Mouse (Mus musculus) liver, postnatal 0 days (tissue): ENCODE measurements at regions not wholly inside any gene's neighbourhood (a gene's known extent, or its start where the extent isn't known, plus 50 kb on each side); places are given as distances from the start of the nearest gene placed in this dataset.

Experiments used
- ATAC-seq: fragments of 200-750 bp; cut with Nextera tagmentation; 2 replicates; pipeline ENCODE4 v1.8.0; 2017; ENCODE audit warnings: mild to moderate bottlenecking, moderate library complexity
- DNase-seq: peaks from one replicate; pipeline ENCODE4 v3.0.0-alpha.2; 2016
- H3K27ac ChIP-seq: fragments of 300-500 bp; sonication (generic); 2 replicates; pipeline ENCODE4 v1.5.1; 2014; ENCODE audit warnings: antibody characterized with exemption, moderate library complexity, mild to moderate bottlenecking, low read depth
- H3K27me3 ChIP-seq: fragments of 300-500 bp; sonication (generic); 2 replicates; pipeline ENCODE4 v1.6.1; 2014; ENCODE audit warnings: low read length, control low read depth, mixed read lengths; ENCODE audit not compliant: insufficient read depth
- H3K36me3 ChIP-seq: fragments of 300-500 bp; sonication (generic); replicated peaks from 2 replicates; pipeline ENCODE4 v1.6.1; 2014; ENCODE audit warnings: mild to moderate bottlenecking, control low read depth, low read length, moderate library complexity, mixed read lengths; ENCODE audit not compliant: insufficient read depth
- H3K4me1 ChIP-seq: fragments of 300-500 bp; sonication (generic); 2 replicates; pipeline ENCODE4 v1.6.1; 2014; ENCODE audit warnings: antibody characterized with exemption, mild to moderate bottlenecking, control low read depth; ENCODE audit not compliant: insufficient read depth
- H3K4me2 ChIP-seq: fragments of 300-500 bp; sonication (generic); 2 replicates; pipeline ENCODE4 v1.6.1; 2014; ENCODE audit warnings: low read depth, mild to moderate bottlenecking, low read length, moderate library complexity, mixed read lengths
- H3K4me3 ChIP-seq: fragments of 300-500 bp; sonication (generic); 2 replicates; pipeline ENCODE4 v1.5.1; 2014; ENCODE audit warnings: low read depth, low read length
- H3K9ac ChIP-seq: fragments of 300-500 bp; sonication (generic); replicated peaks from 2 replicates; pipeline ENCODE4 v1.6.1; 2014; ENCODE audit warnings: mild to moderate bottlenecking, moderate library complexity
- H3K9me3 ChIP-seq: fragments of 300-500 bp; sonication (generic); 2 replicates; pipeline ENCODE4 v1.6.1; 2016; ENCODE audit warnings: mild to moderate bottlenecking, control low read depth, low read length, mixed read lengths
- CTCF ChIP-seq: sonication (generic); IDR thresholded peaks from 2 replicates; pipeline ENCODE4 v1.5.1; 2016; ENCODE audit warnings: antibody characterized with exemption, low read depth
- EP300 ChIP-seq: IDR thresholded peaks from 2 replicates; pipeline ENCODE4 v1.6.1; 2016; ENCODE audit warnings: antibody characterized with exemption, low read depth, mild to moderate bottlenecking
- WGBS: fragments of 180-500 bp; shearing (Covaris S2); extraction: QIAGEN DNeasy Blood & Tissue Kit; methylation state at CpG from one replicate; pipeline ENCODE4 v1.1.7; 2014; ENCODE audit not compliant: insufficient replicate concordance; 5-methylcytosine and 5-hydroxymethylcytosine counted together

DNA sequence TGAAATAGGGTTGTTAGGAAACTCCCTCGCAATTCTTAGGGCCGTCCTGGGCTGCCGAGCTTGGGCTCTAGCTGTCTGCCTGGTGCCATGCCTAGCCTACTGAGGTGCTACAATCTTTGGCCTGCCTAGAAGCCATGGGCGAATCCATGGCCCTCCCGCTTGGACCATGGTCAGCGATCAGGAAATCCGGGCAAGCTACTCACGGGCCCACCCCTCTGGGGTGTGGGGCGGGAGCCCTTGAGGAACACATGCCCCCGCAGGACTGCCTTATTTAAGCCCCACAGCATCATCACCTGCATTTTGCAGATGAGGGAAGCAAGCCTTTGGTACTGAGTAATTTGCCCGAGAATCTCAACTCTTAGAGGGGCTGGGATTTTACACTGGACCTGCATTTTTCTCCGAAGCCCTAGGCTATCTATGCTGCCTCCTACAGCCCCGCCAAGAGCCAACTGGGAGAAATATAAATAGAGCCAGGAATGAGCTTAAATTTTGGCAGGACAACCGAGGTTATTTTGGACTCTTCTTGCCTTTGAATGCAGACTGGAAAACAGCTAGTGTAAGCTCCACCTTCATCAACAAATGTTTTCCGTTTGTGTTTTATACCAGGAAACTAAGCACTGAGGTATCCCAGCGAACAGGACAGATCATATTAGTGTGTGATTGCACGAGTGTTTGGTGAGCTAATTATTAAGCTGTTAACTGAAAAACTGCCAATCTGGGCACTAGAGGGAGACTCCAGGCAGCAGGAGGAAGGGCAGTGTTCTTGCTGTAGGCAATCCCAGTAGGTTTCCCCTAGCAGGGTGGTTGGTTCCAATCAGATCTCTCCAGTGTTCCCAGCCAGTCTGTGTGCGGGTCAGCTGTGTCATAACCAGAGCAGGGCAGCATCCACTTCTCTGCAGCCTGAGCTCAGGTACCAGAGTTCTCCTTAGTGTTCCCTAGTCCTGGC lies 183.6 kb upstream of the Foxn2 start:
- DNase-seq (peak; percentile 53), ATAC-seq (peak; percentile 85)
- Histone ChIP-seq H3K27me3 (no peaks in the 10 kb centered on the region), H3K4me2 (peak overlapping the region; percentile 100), H3K4me1 (peaks cover 13% of the 10 kb centered on the region), H3K9ac (peak overlapping the region; percentile 74), H3K27ac (peak overlapping the region; percentile 66), H3K9me3 (no peaks in the 10 kb centered on the region), H3K36me3 (no peaks in the 10 kb centered on the region), H3K4me3 (peak overlapping the region; percentile 69)
- TF ChIP-seq CTCF (peak; percentile 80), EP300 (no peak)
- 4% methylated on average over 18 of the region's 18 CpGs for WGBS

DNA sequence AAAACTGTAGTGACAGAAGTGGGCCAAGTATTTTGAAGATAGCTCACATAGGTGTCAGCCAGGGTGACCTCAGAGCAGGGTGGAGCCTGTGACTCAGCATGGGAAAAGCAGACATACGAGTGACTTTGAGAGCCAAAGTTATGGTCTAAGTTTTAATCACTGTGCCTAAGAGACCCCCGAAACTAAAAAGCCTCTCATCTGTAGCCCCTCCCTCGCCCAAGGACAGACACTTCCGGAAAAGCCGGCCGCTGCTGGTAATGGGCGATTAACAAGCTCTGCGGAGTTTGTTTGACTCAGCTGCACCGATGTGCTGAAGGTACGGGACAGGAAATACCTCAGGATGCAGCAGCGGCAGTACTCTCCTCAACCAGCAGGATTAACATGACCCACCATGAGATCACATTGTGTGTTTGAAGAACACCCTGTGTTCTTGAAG lies 182.1 kb upstream of the Foxn2 start:
- H3K9me3 ChIP-seq, result no peaks in the 10 kb centered on the region
- H3K27ac ChIP-seq, result no peak overlapping the region
- 43% methylated on average over 11 of the region's 11 CpGs for WGBS
- TF ChIP-seq EP300 (no peak), CTCF (peak; percentile 36)
- H3K4me2 ChIP-seq, result peak overlapping the region; percentile 3; the same call in 1 of the 2 replicates
- no peak overlapping the region for H3K4me3 ChIP-seq
- no peaks in the 10 kb centered on the region for H3K27me3 ChIP-seq
- no peaks in the 10 kb centered on the region for H3K36me3 ChIP-seq
- H3K9ac ChIP-seq, result no peak overlapping the region
- no peak for ATAC-seq
- H3K4me1 ChIP-seq, result peaks cover 10% of the 10 kb centered on the region
- DNase-seq, result peak; percentile 26

DNA sequence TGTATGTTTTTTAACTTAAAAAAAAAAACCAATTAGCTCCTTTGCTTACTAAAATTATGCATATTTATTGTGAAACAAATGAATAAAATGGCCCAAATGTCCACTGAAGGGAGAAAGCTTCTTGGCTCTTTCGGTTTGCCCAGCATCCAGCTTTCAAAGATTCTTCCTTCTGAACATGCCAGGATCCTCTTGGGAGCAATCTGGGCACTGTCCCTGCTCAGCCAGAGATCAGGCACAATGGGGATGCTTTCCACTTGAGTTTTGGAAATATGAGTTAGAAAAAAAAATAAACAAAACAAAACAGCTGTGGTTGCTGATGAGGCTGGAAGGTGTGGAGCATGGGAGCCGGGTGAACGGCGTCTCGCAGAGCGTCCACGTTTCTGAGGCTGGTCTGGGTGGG lies 180.3 kb upstream of the Foxn2 start:
- TF ChIP-seq CTCF (no peak), EP300 (no peak)
- Histone ChIP-seq H3K4me2 (no peak overlapping the region), H3K4me3 (no peak overlapping the region), H3K4me1 (peaks cover 10% of the 10 kb centered on the region), H3K9me3 (no peaks in the 10 kb centered on the region), H3K9ac (no peak overlapping the region), H3K27ac (no peak overlapping the region), H3K36me3 (no peaks in the 10 kb centered on the region), H3K27me3 (no peaks in the 10 kb centered on the region)
- ATAC-seq, result no peak
- no peak for DNase-seq
- WGBS, result 85% methylated on average over 7 of the region's 7 CpGs

DNA sequence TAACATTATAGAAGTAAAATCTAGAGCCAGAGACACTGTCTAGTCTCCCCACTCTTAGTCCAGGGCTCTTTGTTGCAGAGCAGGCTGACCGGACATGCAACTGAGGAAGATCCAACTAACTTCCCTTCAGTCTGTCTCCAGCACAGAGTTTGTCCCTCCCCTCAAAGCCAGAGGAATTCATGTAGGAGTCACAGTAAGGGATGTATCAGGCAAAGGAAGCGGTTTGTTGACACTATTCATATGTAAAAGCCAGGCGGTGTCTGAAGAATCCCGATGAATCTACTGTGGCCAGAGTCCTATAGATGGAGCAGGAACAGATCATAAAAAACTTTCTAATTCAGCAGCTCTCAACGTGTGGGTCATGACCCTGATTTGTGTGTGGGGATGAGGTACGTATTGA lies 179.7 kb upstream of the Foxn2 start:
- DNase-seq, result no peak
- Histone ChIP-seq H3K27me3 (no peaks in the 10 kb centered on the region), H3K36me3 (no peaks in the 10 kb centered on the region), H3K4me2 (no peak overlapping the region), H3K27ac (no peak overlapping the region), H3K9me3 (no peaks in the 10 kb centered on the region), H3K4me1 (peaks cover 10% of the 10 kb centered on the region), H3K9ac (no peak overlapping the region), H3K4me3 (no peak overlapping the region)
- TF ChIP-seq EP300 (no peak), CTCF (no peak)
- WGBS, result 66% methylated on average over 6 of the region's 6 CpGs
- no peak for ATAC-seq

DNA sequence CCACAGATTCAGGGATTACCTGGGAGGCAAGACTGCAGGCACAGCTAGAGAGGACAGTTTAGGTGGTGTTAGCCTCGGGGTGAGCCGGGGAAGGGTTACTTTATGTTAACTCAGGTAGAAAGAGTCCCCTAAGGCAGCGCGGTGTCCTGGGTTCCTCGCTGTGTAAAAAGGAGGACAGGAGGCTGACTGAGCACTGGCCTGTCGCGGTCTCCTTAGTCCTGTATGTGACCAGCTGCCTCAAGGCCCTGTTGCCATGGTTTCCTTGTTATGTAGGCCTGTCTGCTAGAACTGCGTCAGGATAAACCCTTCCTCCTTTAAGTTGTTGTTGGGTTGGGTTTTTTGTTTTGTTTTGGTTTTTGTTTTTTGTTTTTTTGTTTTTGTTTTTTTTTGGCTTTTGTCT lies 179.0 kb upstream of the Foxn2 start:
- no peaks in the 10 kb centered on the region for H3K27me3 ChIP-seq
- H3K9ac ChIP-seq, result no peak overlapping the region
- H3K4me2 ChIP-seq, result no peak overlapping the region
- ATAC-seq (no peak), DNase-seq (no peak)
- no peak overlapping the region for H3K27ac ChIP-seq
- H3K9me3 ChIP-seq, result no peaks in the 10 kb centered on the region
- TF ChIP-seq EP300 (no peak), CTCF (no peak)
- peaks cover 4% of the 10 kb centered on the region for H3K4me1 ChIP-seq
- no peaks in the 10 kb centered on the region for H3K36me3 ChIP-seq
- H3K4me3 ChIP-seq, result no peak overlapping the region
- WGBS, result 74% methylated on average over 8 of the region's 8 CpGs

DNA sequence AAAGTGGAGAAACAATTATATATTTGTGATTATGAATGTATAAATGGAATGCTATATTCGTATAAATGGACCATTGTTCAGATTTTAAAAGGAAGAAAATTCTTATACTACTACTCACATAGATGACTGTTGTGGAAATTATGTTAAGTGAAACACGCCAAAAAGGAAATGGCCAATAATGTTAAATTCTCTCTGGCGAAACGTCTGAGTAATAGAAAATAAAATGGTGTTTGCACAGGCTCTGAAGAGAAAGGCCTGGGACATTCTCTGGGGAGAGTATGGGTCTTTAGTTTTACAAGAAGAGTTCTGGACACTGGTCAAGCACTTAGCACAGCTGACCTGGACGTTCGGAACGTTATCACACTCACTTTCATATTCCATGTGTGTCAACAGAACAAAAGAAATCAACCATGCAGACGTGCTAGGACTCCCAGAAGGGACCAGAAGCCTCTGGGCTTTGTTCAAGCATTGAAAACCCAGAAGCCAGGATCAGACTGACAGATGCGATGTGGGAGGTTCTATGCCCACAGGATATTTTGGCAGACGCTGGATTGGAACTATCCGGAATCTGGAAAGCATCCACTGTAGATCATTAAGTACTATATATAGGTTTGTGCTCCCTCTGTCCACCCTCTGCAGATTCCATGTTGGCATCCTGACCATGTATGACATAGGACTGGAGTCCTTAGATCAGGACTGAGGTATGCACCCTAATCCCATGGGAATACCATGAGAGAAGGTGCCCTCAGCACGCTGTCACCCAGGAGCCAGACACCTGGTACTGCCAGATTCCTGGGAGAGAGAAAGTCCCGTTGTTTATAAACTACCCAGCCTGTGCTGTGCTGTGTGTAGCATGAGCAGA lies 178.0 kb upstream of the Foxn2 start:
- WGBS, result 80% methylated on average over 13 of the region's 13 CpGs
- ATAC-seq, result no peak
- Histone ChIP-seq H3K4me3 (no peak overlapping the region), H3K9me3 (no peaks in the 10 kb centered on the region), H3K4me2 (no peak overlapping the region), H3K27me3 (no peaks in the 10 kb centered on the region), H3K4me1 (no peaks in the 10 kb centered on the region; the same call in 1 of the 2 replicates), H3K36me3 (no peaks in the 10 kb centered on the region), H3K27ac (no peak overlapping the region), H3K9ac (no peak overlapping the region)
- no peak for TF ChIP-seq CTCF
- no peak for TF ChIP-seq EP300
- no peak for DNase-seq
